Mouse (Mus musculus) lung, embryonic 14.5 days (tissue): ENCODE results near the gene Klhl23. TPM values are rescaled to one million over a fixed set of nuclear protein-coding genes. Genes with fewer than 3 reads are reported as not detected.

Source experiments
- ATAC-seq: fragments of 200-750 bp; cut with Nextera tagmentation; 2 replicates; pipeline ENCODE4 v1.8.0; 2017; ENCODE audit warnings: mild to moderate bottlenecking, moderate TSS enrichment, moderate library complexity; ENCODE audit not compliant: insufficient read depth
- DNase-seq: peaks from one replicate; pipeline ENCODE4 v3.0.0-alpha.2; 2015
- H3K27ac ChIP-seq: fragments of 300-500 bp; sonication (generic); 2 replicates; pipeline ENCODE4 v1.5.1; 2014; ENCODE audit warnings: low read depth, mild to moderate bottlenecking, moderate library complexity
- H3K27me3 ChIP-seq: fragments of 300-500 bp; sonication (generic); 2 replicates; pipeline ENCODE4 v1.6.1; 2014; ENCODE audit warnings: low read length, control low read depth; ENCODE audit not compliant: insufficient read depth
- H3K36me3 ChIP-seq: fragments of 300-500 bp; sonication (generic); 2 replicates; pipeline ENCODE4 v1.6.1; 2014; ENCODE audit warnings: control low read depth; ENCODE audit not compliant: insufficient read depth
- H3K4me1 ChIP-seq: fragments of 300-500 bp; sonication (generic); 2 replicates; pipeline ENCODE4 v1.6.1; 2014; ENCODE audit warnings: antibody characterized with exemption, control low read depth; ENCODE audit not compliant: insufficient read depth
- H3K4me2 ChIP-seq: fragments of 300-500 bp; sonication (generic); 2 replicates; pipeline ENCODE4 v1.6.1; 2014; ENCODE audit warnings: mild to moderate bottlenecking
- H3K4me3 ChIP-seq: fragments of 300-500 bp; sonication (generic); 2 replicates; pipeline ENCODE4 v1.5.1; 2014; ENCODE audit warnings: low read depth, low read length
- H3K9ac ChIP-seq: fragments of 300-500 bp; sonication (generic); 2 replicates; pipeline ENCODE4 v1.6.1; 2014
- H3K9me3 ChIP-seq: fragments of 300-500 bp; sonication (generic); 2 replicates; pipeline ENCODE4 v1.6.1; 2016; ENCODE audit warnings: low read depth, low read length, control low read depth
- CTCF ChIP-seq: IDR thresholded peaks from 2 replicates; pipeline ENCODE4 v1.5.1; 2016; ENCODE audit warnings: antibody characterized with exemption, low read depth
- WGBS: fragments of 180-500 bp; shearing (Covaris S2); extraction: QIAGEN DNeasy Blood & Tissue Kit; methylation state at CpG from one replicate; pipeline ENCODE4 v1.1.7; 2014; 5-methylcytosine and 5-hydroxymethylcytosine counted together
- polyA plus RNA-seq: library from polyadenylated mRNA; unstranded; fragments of >200 nt; fragmentation: Nextera tagmentation; extraction: Ambion mirVana; gene quantifications from 2 replicates; pipeline ENCODE4 v1.2.1, GENCODE M21; 2014

Gene Klhl23
- 36.1 and 39.6 TPM in 2 replicates for polyA plus RNA-seq

- 5% methylated on average over 8 of the region's 8 CpGs for WGBS
- Histone ChIP-seq H3K27me3 (no peaks in the 10 kb centered on the region), H3K4me2 (peak within 1 kb of the TSS; percentile 63), H3K4me1 (no peaks in the 10 kb centered on the region), H3K9me3 (no peaks in the 10 kb centered on the region), H3K9ac (peak within 1 kb of the TSS; percentile 95), H3K4me3 (peak within 1 kb of the TSS; percentile 82), H3K36me3 (peaks cover 18% of the 10 kb centered on the region), H3K27ac (peak within 1 kb of the TSS; percentile 96)
- ATAC-seq (peak; percentile 30; the same call in 1 of the 2 replicates), DNase-seq (peak; percentile 67)
- no peak for TF ChIP-seq CTCF
These were observed at the start of gene Klhl23 for GRCm38 (mm10) chr2:69821711-69822110. Gene Klhl23, plus strand, starts transcription at chr2:69821944.

DNA sequence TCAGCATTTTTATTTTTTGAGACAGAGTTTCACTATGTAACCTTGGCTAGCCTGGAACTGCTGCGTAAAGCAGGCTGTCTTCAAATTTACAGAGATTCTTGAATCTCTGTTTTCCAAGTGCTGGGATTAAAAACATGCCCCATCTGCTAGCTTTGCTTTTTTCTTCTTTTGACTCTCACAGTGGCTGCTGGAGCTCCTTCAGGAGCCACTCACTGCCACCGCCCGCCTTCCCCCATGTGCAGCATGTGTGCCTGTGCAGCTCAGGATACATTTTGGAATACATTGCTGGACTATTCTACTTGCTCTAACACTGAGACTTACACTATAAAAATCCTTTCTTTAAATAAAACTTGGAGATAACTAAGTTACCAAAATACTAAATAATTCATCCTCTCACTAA is 48.4 kb upstream of the Klhl23 start:
- WGBS = 94% methylated on average over 3 of the region's 3 CpGs
- ATAC-seq = no peak
- H3K4me3 ChIP-seq = no peak overlapping the region
- no peaks in the 10 kb centered on the region for H3K9me3 ChIP-seq
- no peak overlapping the region for H3K9ac ChIP-seq
- H3K36me3 ChIP-seq = no peaks in the 10 kb centered on the region
- H3K27ac ChIP-seq = no peak overlapping the region
- TF ChIP-seq CTCF = no peak
- H3K4me2 ChIP-seq = no peak overlapping the region
- H3K27me3 ChIP-seq = no peaks in the 10 kb centered on the region
- DNase-seq = no peak
- H3K4me1 ChIP-seq = no peaks in the 10 kb centered on the region

DNA sequence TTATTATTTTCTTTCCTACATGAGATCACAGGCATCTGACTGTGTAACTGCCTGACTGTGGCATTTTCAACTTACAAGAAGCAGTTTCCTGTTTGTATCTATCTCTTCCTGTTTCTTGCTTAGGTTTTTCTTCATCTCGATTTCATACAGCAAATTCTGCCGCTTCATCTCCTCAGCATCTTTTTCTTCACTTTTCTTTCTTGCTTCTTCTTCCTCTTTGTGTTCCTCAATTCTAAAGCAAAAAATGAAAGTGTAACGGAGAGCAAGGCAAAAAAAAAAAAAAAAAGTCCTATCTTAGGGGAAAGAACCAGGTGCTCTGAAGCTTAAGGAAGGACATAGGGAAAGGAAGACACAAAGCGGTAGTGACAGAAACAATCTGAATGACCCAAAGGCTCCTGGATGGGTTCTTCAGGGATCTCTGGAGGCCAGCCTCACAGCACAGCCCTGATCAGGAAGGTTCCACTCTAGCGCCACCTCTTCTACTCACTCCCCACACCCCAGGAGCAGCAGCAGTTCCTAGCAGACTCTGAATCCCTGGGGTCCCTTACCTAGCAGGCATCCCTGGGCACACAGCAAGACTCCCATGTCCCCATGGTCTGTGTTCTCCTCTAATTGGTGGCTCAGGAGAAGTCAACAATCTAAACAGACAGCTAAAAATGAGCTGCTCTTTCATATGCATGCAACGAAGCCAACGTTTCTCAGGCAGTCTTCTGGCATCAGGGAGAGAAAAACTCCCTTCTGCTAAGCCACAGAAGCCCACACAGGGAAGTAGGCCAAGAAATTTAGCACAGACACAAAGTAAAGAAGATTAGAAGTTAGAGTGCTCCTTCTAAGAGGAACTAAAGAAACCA is 43.5 kb upstream of the Klhl23 start:
- Histone ChIP-seq H3K9me3 (no peaks in the 10 kb centered on the region), H3K36me3 (no peaks in the 10 kb centered on the region), H3K27ac (no peak overlapping the region), H3K4me2 (no peak overlapping the region), H3K4me3 (no peak overlapping the region), H3K4me1 (no peaks in the 10 kb centered on the region), H3K27me3 (no peaks in the 10 kb centered on the region), H3K9ac (no peak overlapping the region)
- DNase-seq (no peak), ATAC-seq (no peak)
- no peak for TF ChIP-seq CTCF
- 64% methylated on average over 7 of the region's 7 CpGs for WGBS

DNA sequence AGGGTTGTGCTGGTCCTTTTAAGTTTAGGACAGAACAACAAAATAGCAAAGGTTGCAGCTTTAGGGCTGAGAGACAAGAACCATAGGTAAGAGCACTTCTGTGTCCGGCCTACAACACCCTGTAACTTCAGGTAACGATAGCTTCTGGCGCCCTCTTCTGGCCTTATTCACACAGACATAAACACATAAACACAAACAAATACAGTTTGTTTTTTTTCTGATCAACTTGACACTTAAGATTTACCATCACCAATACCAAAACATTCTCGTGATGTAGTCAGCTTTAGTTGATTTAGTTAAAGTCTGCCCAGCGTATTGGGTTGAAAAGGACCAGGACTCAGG is 42.9 kb upstream of the Klhl23 start:
- Histone ChIP-seq H3K9ac (no peak overlapping the region), H3K4me3 (no peak overlapping the region), H3K27me3 (no peaks in the 10 kb centered on the region), H3K27ac (no peak overlapping the region), H3K36me3 (no peaks in the 10 kb centered on the region), H3K9me3 (no peaks in the 10 kb centered on the region), H3K4me1 (no peaks in the 10 kb centered on the region), H3K4me2 (no peak overlapping the region)
- WGBS = 46% methylated on average over 5 of the region's 5 CpGs
- ATAC-seq (no peak), DNase-seq (peak; percentile 19)
- peak; percentile 26; the same call in 1 of the 2 replicates for TF ChIP-seq CTCF

GRCm38 (mm10) chr2:69788974-69789373 is 32.8 kb upstream of the Klhl23 start:
- ATAC-seq (peak; percentile 40), DNase-seq (peak; percentile 23)
- Histone ChIP-seq H3K27me3 (no peaks in the 10 kb centered on the region), H3K36me3 (peaks cover 15% of the 10 kb centered on the region), H3K4me1 (no peaks in the 10 kb centered on the region), H3K27ac (peak overlapping the region; percentile 75; the same call in 1 of the 2 replicates), H3K9me3 (no peaks in the 10 kb centered on the region), H3K9ac (peak overlapping the region; percentile 67), H3K4me2 (peak overlapping the region; percentile 89), H3K4me3 (peak overlapping the region; percentile 67)
- 17% methylated on average over 9 of the region's 9 CpGs for WGBS
- no peak for TF ChIP-seq CTCF

- ATAC-seq (peak; percentile 96), DNase-seq (peak; percentile 99)
- H3K27me3 ChIP-seq = no peaks in the 10 kb centered on the region
- no peak for TF ChIP-seq CTCF
- peaks cover 18% of the 10 kb centered on the region for H3K36me3 ChIP-seq
- H3K9ac ChIP-seq = peak within 1 kb of the TSS; percentile 67
- no peaks in the 10 kb centered on the region for H3K9me3 ChIP-seq
- peak within 1 kb of the TSS; percentile 67 for H3K4me3 ChIP-seq
- H3K4me2 ChIP-seq = peak within 1 kb of the TSS; percentile 89
- peak within 1 kb of the TSS; percentile 80 for H3K27ac ChIP-seq
- WGBS = 1% methylated on average over 48 of the region's 48 CpGs
- H3K4me1 ChIP-seq = no peaks in the 10 kb centered on the region
These were observed 32.2 kb upstream of the Klhl23 start, which contains the start of the genes Ccdc173 and Phospho2 for GRCm38 (mm10) chr2:69789429-69790069. Gene Ccdc173, minus strand, starts transcription at chr2:69789575. Gene Phospho2, plus strand, starts transcription at chr2:69789623.

DNA sequence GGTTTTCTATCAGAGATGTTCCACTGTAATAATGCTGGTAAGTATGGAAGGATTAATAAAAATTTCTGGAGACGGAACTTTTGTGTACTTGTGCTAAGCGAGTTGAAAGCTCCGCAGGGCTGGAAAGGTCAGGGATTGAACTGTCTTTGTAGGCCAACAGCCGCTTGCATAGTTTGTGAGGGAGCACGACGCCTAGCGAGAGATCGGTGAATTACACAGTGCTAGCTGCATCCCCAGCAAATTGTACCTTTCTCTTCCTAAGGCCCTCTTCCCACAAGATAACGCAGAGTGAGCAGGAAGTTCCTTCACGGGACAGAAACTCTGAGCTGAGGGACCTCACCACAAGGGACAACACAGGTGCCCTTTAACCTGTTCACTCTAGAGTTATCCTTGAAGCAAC is 31.5 kb upstream of the Klhl23 start:
- Histone ChIP-seq H3K9me3 (no peaks in the 10 kb centered on the region), H3K4me2 (peak overlapping the region; percentile 89), H3K4me3 (peak overlapping the region; percentile 67), H3K27me3 (no peaks in the 10 kb centered on the region), H3K27ac (peak overlapping the region; percentile 80; the same call in 1 of the 2 replicates), H3K36me3 (peaks cover 25% of the 10 kb centered on the region), H3K9ac (peak overlapping the region; percentile 67), H3K4me1 (no peaks in the 10 kb centered on the region)
- peak; percentile 89 for TF ChIP-seq CTCF
- 2% methylated on average over 10 of the region's 10 CpGs for WGBS
- DNase-seq (peak; percentile 94), ATAC-seq (peak; percentile 56)
